Mouse (Mus musculus): ENCODE results near the gene Tmem262. TPM values are rescaled to one million over a fixed set of nuclear protein-coding genes. Genes with fewer than 3 reads are reported as not detected.

Gene Tmem262
- total RNA-seq, 2 experiments from 2014 or later = not detected

DNA sequence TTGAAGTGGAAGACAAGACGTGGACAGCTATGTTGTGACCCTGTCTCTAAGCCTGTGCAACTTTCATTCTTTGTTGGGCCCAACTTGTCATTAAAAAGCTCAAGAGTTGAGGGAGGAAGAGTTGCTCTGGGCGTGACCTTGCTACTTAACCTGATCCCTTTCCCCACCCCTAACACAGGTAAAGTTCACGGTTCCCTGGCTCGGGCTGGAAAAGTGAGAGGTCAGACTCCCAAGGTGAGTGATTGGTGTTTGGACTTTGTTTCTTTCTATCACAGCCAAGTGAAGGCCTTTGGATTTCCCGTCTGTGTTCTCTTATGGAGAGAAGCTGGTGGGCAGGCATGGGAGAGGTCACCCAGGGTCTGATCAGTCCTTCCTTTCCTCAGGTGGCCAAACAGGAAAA, 20.9 kb upstream of the Tmem262 start:
- ATAC-seq (ENCODE audit: poor library complexity, severe bottlenecking) = no peak

DNA sequence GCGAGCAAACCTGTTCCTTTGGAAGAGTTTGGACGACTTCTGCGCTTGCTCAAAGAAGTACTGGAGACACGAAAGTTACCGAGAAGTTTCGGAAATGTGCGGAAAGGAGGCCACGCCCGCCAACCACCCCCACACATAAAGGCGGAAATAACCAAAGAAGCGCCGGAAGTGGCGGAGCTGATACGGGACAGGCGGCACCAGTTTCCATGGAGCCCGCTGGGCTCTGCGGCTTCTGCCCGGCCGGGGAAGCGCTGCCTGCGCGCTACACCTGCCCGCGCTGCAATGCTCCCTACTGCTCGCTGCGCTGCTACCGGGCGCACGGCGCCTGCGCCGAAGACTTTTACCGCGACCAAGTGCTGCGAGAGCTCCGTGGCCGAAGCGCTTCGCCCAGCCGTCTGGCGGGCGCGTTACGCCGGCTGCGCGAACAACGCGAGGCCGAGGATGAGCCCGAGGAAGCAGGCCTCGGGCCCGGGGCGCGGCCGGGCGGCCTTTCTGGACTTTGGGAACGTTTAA, 18.8 kb upstream of the Tmem262 start, which contains the start of gene Znhit2:
Gene Znhit2, plus strand, starts transcription at position 172 of the 513 bp plus-strand sequence.
- peak; percentile 79 for ATAC-seq (ENCODE audit: poor library complexity, severe bottlenecking)

DNA sequence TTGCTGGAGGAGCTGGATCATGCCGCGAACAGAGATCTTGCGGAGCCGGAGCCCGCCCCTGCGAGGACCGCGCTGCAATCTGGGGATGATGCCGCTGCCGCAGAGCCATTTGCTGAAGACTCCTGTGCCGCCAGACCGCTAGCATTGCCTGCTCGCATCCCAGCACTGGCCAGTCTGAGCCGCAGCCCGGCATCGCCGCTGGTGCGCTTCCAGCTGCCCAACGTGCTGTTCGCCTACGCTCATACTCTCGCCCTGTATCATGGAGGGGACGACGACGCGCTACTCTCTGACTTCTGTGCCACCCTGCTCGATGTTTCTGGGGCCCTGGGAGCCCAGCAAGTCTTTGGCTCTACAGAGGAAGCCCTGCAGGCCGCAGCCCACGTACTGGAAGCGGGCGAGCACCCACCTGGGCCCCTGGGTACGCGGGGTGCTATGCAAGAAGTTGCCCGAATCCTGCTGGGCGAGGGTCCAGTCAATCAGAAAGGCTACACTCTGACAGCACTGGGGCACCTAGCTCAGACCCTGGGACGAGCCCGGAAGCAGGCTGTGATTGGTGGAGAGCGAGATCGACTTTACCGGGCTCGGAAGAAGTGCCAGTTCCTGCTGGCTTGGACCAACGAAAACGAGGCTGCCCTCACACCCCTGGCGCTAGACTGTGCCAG, 18.1 kb upstream of the Tmem262 start:
- ATAC-seq (ENCODE audit: poor library complexity, severe bottlenecking) = peak; percentile 31

- no peak for ATAC-seq (ENCODE audit: poor library complexity, severe bottlenecking)
Measured at GRCm38 (mm10) chr19:6062418-6062817, 17.4 kb upstream of the Tmem262 start.

DNA sequence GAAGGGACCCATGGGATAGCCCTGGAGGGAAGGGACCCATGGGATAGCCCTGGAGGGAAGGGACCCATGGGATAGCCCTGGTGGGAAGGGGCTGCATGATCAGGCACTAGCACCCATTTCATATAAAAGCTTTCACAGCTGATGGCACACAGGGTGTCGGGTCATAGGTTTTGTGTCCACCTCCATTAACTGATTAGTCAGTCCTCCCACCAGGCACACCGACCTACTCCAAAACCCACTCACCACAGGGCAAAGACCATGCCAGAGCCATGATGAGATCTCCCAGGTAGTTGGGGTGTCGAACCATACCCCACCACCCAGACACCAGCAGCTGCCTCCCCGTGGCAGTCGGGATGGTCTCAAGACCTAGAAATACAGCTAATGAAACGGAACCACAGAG, 16.8 kb upstream of the Tmem262 start:
- ATAC-seq (ENCODE audit: poor library complexity, severe bottlenecking) = no peak

DNA sequence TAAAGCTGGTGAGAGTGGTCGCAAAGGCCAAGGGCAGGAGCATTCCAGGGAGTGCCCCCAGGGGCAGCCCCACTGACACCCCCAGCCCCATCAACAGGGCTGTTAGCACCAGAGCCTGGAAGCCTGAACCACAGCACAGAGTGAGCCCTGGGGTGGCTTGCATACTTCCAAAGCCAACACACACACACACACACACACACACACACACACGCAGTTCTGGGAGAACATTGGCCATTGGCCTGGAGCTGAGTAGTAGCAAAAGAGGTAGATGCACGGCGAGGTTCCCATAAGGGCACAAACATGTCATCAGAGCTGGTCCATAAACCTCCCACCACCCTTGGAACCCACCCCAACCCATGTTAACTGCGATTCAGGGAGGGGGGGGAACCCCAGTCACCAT, 13.3 kb upstream of the Tmem262 start:
- ATAC-seq (ENCODE audit: poor library complexity, severe bottlenecking) = no peak

DNA sequence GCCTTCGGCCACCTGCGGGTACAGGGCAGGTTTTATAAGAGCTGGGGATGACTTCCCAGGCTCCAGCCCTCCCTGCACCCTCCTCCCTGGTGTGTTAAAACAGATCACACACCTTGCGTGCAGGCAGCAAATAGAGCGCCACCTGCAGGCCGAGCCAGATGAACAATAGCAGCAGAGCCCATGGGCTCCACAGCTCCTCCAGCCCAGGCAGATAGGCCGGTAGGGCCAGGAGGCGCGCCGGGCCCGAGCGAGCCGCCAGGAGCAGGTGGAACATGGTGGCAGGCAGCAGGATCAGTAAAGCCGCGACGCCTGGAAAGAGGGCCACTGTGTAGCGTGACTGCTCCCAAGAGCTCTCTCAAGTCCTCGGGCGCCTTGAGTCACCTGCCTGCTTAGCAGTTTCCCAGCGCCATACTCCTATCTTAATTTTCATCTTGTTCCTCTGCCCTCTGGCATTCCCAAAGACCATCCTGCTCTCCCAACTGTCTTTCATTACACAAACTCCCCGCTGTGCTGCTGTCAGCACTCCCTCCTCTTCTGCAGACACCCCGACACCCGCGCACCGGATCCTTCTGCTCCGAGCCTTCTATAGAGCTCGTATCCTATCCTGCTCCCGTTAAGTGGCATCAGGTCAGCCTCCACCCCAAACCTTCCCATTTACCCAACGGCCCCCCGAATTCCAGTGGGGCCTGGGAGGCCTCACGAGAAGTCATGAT, 12.7 kb upstream of the Tmem262 start:
- ATAC-seq (ENCODE audit: poor library complexity, severe bottlenecking) = peak; percentile 79

- peak; percentile 93 for ATAC-seq (ENCODE audit: poor library complexity, severe bottlenecking)
Measured at GRCm38 (mm10) chr19:6067724-6068415, 12.0 kb upstream of the Tmem262 start, which contains the start of gene Tm7sf2. Tm7sf2 (minus strand) TSS chr19:6068373.

DNA sequence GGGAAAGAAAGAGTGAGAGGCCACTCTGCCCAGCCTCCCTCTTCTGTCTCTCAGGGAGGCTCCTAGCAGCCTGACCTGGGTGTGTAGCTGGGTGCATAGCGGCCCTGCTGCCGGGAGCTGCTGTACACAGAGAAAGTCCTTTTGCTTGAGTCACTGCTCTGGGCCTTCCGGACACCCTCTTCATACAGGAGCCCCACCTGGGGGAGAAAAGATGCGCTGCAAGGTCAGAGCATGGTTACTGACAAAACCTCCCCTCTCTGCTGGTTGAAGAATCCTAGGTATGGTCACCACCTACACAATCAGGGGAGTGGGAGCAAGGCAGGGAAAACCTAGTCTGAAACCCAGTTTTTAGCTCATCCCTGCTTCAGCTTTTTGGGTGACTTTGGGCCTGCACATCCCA, 10.9 kb upstream of the Tmem262 start:
- ATAC-seq (ENCODE audit: poor library complexity, severe bottlenecking) = no peak

GRCm38 (mm10) chr19:6069851-6070250, 10.0 kb upstream of the Tmem262 start:
- ATAC-seq (ENCODE audit: poor library complexity, severe bottlenecking) = no peak

DNA sequence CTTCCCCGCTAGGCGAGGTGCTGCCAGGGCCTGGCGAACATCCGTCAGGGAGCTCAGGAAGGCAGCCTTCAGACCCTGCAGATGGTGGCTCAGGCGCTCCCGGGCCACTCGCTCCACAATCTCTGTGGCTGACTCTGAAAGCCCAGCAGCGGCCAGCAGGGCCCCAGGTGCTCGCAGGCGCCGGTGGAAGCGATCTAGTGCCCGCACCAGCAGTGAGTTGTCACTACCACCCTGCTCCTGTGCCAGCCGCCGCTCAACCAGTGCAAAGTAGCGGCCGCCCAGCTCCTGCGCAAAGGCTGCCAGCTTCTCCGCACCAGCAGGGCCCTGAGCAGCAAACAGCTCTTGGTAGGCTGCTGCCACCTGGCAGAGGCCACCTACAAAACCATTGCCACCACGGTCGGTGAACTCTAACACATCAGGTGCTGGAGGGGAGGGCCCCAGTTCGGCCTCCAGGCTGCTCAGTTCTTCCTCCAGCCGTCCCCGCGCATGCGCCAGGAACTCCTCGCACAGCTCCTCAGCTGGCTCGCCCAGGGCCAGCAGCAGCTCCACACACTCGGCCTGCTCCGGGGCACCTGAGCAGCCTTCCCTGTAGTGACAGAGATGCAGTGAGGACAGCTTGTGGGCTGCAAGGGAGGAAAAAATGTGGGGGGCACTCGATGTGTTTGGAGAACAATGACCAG, 9.1 kb upstream of the Tmem262 start:
- no peak for ATAC-seq (ENCODE audit: poor library complexity, severe bottlenecking)

DNA sequence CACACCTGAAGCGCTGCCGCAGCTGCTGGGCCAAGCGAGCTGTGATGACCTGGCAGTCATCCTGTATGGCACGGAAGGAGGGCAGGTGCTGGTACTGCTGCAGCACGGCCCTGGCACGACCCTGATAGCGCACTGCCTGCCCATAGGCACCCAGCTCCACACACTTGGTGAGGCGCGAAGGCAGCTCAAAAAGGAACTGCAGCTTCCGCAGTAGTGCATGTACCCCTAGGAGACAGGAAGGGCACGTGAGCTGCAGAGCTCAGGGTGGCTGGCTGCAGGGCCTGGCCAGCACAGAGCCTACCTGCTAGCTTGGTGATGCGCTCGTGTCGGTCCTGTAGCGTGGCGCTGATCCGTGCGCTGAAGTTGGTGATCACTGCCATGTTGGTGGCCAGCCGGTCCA, 8.6 kb upstream of the Tmem262 start:
- ATAC-seq (ENCODE audit: poor library complexity, severe bottlenecking) = no peak

- peak; percentile 57 for ATAC-seq (ENCODE audit: poor library complexity, severe bottlenecking)
Measured at GRCm38 (mm10) chr19:6073889-6074288, 5.9 kb upstream of the Tmem262 start.

- peak; percentile 97 for ATAC-seq (ENCODE audit: poor library complexity, severe bottlenecking)
Measured at GRCm38 (mm10) chr19:6076564-6077393, 3.1 kb upstream of the Tmem262 start, which contains the start of gene Vps51. Vps51 (minus strand) TSS chr19:6077231.

DNA sequence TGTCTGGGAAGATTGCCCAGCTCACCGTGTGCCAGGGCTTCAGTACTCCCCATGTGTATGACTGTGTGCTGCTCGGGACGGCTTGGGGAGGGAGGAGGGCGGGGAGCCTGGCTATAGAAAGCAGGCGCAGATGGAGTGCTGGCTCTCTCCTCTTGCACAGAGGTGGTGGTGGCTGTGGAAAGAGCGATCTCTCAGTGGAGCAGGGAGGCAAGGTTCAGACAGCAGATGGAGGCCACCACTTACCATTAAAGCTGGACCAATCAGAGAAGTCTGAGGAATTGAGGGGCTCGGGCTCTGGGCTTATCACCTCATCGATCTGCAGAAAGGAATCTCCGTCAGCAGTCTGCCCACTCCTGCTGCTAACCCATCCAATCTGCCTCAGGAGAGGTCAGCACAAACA, 2.3 kb downstream of the Tmem262 start, which contains the start of gene Gm28374:
Gene Gm28374, minus strand, starts transcription at position 101 of the 400 bp plus-strand sequence.
- no peak for ATAC-seq (ENCODE audit: poor library complexity, severe bottlenecking)

DNA sequence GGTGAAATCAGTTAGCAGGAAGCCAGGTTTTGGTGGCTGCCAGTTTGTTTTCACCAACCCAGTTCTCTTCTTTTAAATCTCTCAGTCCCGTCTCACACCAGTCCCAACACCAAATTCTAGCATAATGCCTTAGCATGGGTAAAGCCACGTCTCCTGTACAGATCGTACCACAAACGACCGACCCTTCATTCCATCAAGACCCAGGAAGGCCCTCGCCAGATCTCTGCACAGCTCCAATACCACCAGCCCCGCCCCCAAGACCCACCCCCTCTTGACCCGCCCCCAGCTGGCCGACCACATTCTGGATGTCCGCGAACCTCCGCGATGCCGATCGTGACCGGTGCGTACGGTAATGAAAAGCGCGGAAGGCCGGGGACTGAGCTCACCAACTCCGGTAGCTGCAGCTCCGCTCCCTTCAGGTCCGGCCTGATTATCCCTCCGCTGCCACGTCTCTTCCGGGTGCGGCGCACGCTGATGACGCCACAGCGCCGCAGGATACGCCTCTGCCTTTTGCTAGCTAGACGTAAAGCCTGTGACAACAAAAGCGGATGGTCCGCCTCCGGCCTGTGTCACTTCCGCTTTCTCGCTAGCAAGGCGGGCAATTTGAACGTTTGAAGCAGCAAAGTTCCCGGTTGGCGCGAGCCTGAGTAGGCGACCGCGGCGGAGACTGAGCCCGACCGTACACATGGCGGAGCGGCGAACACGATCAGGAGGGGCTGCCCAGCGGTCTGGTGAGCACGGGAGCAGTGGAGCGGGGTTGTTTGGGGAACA, 4.8 kb downstream of the Tmem262 start, which contains the start of the genes Zfpl1 and Cdca5:
Gene Zfpl1, minus strand, starts transcription at position 479 of the 771 bp plus-strand sequence.
Gene Cdca5, plus strand, starts transcription at position 506 of the 771 bp plus-strand sequence.
- ATAC-seq (ENCODE audit: poor library complexity, severe bottlenecking) = peak; percentile 97

- peak; percentile 77 for ATAC-seq (ENCODE audit: poor library complexity, severe bottlenecking)
Measured at GRCm38 (mm10) chr19:6085417-6085879, 5.6 kb downstream of the Tmem262 start.

DNA sequence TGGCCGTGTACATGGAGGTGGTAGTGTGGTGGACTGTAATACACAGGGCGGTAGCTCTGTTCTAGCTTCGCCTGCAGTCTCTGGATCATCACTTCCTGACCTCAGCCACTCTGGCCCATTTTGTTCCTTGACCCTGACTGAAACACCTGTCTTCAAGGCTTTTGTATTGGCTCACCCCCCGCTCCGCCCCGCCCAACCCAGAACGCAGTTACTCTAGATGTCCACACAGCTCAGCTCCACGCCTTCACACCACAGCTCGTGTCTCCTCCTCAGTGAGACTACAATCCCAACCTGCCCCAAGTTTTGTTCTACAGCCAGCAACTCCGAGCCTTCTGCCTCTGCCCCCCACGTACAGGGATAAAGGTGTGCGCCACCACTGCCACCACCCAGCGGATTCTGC, 9.0 kb downstream of the Tmem262 start:
- ATAC-seq (ENCODE audit: poor library complexity, severe bottlenecking) = no peak

GRCm38 (mm10) chr19:6094119-6094518, 14.3 kb downstream of the Tmem262 start, which contains the start of gene AC131692.1:
AC131692.1 (plus strand) TSS chr19:6094419.
- no peak for ATAC-seq (ENCODE audit: poor library complexity, severe bottlenecking)
